Mouse (Mus musculus): ENCODE measurements around the gene Rasa4.
A peak's percentile ranks its signal among the peaks of the same experiment; 100 is the strongest.
"Not testable (repeated sequence)": the region's sequence is repeated elsewhere in the genome, so short reads cannot be mapped to it uniquely, and the experiment has no call there.

Gene Rasa4

DNA sequence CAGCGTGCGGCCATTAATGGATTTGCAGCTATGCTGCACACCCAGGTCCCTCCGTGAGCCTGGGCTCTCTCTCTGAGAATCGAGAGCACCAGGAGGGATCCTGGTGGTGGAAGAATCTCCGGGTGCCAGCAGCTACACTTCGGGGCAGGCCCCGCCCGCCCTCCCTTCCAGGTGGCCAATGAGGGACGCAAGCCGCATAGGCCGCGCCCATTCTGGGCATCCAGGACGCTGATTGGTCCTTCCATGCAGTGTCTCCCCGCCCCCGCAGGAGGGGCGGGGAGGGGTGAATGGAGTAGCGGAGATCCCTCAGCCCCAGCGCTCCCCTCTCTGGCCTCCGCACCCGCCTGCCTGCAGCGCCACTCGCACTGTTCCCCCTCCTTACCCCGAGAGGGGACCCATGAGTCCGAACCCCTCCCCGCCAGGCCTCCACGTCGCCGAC is at the start of gene Rasa4:
Gene Rasa4, plus strand, starts transcription at position 248 of the 439 bp plus-strand sequence.
- peak; percentile 96 for DNase-seq (ENCODE audit: low read depth, low spot score)

DNA sequence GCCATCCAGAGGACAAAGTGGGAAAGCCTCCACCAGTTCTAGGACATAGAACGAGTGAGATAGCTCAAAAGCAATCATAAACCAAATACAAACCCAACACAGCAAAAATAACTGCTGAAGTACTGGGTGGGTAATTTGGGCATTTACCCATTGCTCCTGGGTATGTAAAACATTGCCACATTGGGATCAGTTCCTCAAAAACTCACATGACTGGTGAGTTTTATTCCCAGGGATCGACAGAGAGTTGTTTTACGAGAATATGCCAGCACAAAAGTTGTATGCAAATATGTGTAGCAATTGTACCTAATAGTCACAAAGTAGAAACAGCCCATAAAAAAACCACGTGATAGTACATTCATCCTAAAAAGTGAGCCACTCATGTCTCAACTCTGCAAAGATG is 48.8 kb upstream of the Rasa4 start:
- no peak for DNase-seq (ENCODE audit: low read depth, low spot score)

DNA sequence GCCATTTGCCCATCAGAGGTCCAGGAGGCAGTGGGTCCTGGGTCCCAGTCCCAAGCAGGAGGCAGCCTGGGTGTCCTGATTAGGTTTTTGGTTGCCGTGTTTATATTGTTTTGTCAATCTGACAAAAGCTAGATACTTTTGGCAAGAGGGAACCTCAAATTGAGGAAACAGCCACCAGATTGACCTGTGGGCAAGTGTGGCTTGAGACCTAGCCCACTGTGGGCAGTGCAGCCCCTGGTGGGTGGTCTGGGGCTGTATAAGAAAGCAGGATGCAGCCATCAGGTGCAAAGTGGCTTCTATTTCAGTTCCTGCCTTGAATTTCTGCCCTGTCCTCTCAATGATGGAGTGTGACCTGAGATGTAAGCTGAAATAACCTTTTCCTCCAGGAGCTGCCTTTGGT is 48.4 kb upstream of the Rasa4 start:
- DNase-seq (ENCODE audit: low read depth, low spot score) = no peak

DNA sequence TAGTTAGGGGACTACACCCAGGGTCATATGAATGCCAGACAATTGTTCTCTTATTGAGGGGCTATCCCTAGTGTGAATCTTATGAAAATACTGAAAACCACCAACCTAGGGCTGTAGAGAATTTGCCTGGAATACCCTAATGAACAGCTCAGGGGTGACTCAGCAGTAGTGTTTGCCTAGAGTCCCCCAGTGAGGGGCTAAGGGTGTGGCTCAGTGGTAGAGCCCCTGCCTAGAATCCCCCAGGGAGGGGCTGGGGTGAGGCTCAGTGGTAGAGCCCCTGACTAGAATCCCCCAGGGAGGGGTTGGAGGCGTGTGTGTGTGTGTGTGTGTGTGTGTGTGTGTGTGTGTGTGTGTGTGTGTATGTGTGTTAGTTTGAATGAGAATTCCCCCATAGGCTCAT is 47.0 kb upstream of the Rasa4 start:
- no peak for DNase-seq (ENCODE audit: low read depth, low spot score)

DNA sequence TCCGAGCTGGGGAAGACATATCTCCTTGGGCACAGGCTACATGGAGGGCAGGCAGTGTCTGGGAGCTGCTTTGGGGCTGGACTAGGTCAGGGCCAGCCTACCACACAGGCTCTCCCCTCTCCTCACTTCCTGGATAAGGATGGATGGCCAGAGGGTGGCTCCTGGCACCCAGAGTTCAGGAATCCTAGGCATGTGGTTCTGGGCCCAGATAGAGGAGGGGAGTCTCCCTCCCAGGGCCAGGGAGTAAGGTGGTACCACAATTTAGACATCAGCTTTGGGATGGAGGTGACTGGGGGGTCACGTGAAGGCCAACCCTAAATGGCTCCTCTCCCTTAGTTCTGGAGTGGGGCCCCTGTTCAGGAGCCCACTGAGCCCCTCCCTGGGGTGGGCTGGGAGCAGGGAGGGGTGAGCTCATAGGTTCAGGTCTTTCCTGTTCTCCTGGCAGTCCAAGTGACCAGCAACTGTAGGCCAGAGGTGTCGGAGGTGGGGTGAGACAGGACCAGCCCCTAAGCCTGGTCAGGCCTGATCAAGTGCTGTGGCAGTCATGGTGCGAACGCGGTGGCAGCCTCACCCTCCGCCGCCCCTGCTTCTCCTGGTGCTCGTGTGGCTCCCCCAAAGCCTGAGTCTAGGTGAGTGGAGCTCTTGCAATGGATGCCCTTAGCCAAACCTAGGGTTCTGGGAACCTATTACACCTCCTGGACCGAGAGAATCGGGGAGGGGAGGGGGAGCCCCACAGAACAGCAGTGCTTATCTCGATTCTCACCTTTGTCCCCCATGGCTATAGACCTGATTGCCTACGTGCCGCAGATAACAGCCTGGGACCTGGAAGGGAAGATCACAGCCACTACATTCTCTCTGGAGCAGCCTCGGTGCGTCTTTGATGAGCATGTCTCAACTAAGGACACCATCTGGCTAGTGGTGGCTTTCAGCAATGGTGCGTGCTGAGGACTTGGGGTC is 45.2 kb upstream of the Rasa4 start, which contains the start of gene Upk3b:
Gene Upk3b, plus strand, starts transcription at position 239 of the 957 bp plus-strand sequence.
- no peak for DNase-seq (ENCODE audit: low read depth, low spot score)

DNA sequence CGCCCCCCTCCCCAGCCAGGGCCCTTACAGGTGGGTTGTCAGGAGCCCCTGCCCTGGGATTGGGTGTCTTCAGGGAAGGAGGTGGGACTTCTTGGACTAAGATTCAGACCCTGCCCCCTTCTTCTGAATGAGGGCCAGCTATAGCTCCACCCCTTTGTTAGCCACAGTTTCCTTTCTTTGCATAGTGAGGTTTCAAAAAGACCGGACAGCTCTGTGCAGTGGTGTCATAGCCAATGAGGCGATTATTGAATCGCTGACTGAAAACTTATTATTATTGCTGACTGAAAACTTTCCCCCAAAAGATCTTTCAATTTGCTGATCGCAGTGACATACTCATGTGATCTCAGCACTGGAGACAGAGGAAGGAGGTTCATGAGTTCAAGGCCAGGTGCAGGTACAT is 43.5 kb upstream of the Rasa4 start:
- DNase-seq (ENCODE audit: low read depth, low spot score) = no peak

DNA sequence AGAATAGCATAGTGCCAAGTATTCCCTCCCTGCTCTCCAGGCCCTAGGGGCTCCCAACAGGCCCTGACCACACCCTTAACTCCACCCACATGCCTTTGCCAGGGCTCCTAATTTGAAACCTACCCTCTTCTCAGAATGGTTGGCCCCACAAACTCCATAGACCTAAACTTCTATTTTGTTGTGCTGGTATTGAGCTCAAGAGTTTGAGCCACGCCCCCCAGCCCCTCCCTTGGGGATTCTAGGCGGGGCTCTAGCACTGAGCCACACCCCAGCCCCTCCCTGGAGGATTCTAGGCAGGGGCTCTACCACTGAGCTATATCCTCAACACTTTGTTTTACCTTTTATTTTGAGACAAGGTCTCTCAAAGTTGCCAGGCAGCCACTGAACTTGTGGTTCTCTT is 42.5 kb upstream of the Rasa4 start:
- no peak for DNase-seq (ENCODE audit: low read depth, low spot score)

DNA sequence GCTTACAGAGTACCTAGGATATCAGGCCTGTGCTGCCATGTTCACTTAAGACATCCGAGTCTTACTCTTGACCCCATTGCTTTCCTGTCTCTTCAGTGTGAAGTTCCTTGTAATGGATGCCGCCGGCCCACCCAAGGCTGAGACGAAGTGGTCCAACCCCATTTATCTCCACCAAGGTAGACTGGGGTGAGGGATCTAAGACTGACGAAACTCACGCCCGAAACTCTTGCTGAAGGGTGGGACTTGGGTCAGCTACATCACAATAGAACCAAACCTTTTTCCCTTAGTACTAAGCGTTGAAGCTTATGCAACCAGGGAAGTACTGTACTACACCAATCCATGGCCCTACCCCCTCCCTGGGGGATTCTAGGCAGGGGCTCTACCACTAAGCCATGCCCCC is 42.0 kb upstream of the Rasa4 start:
- no peak for DNase-seq (ENCODE audit: low read depth, low spot score)

DNA sequence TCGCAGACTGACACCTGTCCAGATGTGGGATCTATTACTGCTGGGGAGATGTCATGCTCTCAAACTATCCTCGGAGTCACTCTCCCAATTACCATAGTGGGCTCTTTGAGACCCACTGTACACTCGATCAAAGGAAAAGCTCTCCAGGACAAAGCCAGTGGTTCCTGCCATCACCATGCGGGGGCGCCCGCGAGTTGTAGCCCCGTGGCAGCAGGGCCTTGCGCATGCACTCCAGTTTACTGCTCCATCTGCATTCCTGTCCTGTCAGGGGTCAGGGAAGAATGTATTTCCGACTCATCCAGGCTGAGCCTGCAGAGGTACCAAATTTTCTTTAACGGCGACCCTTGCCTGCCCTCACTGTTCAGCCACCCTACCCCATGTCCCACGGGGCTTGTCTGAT is 38.9 kb upstream of the Rasa4 start:
- no peak for DNase-seq (ENCODE audit: low read depth, low spot score)

DNA sequence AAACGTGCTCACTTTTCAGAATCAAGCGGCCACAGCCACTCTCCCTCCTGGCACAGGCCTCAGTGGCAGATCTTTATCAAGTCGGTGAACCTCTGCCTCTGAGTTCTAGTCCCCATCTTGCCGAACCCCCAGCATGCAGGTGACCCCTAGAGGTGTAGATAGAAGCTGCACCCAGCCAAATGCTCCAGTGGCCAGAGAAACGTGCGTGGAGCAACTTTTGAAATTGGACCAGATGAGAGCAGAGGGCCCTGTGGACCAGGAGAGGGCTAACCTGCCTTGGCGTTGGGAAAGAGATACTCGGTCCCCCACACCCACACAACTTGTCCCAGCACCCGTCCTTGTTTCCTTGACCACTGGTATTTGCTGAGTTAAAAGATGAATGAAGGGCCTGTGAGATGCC is 38.3 kb upstream of the Rasa4 start:
- peak; percentile 20 for DNase-seq (ENCODE audit: low read depth, low spot score)

DNA sequence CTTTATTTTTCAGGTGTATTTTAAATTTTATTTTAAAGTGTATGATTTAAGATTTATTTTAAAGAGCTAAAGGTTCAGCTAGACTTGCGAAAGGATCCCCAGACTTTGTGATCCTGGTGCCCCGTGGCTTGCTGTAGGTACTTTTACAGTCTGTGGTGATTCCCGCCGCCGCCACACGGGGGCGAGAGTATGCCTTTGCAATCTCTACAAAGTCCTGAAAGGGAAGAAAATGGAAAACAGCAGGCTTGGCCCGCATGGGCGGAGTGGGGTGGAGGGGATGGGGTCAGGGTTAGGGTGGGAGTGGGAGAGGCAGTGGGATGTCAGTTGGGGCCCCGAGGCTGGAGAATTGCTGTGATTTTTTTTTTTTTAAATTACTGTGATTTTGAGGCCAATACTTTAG is 37.7 kb upstream of the Rasa4 start:
- peak; percentile 78 for DNase-seq (ENCODE audit: low read depth, low spot score)

DNA sequence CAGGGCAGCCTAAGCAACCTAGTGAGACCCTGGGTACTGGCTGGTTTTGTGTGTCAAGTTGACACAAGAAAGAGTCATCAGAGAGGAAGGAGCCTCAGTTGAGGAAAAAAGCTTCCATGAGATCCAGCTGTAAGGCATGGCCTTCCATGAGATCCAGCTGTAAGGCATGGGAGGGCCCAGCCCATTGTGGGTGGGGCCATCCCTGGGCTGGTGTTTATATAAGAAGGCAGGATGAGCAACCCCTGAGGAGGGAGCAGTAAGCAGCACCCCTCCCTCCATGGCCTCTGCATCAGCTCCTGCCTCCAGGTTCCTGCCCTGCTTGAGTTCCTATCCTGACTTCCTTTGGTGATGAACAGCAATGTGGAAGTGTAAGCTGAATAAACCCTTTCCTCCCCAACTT is 35.2 kb upstream of the Rasa4 start:
- not testable (repeated sequence) for DNase-seq (ENCODE audit: low read depth, low spot score)

DNA sequence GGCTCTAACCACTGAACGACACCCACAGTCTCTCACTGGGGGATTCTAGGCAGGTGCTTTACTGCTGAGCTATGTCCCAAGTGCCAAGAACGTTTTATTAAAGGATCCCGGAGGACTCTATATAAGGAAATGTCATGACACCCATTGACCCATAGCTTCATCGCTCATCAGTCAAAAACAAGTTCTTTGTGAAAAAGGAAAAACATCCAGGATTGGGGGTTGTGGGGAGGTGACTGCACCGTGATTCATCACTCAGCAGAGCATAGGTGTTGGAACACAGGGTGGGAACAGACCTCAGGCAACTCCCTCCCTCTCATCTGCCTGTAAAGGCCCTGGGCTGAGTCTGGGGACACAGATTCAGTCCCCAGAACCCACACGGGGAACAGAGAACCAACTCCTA is 33.8 kb upstream of the Rasa4 start:
- no peak for DNase-seq (ENCODE audit: low read depth, low spot score)

DNA sequence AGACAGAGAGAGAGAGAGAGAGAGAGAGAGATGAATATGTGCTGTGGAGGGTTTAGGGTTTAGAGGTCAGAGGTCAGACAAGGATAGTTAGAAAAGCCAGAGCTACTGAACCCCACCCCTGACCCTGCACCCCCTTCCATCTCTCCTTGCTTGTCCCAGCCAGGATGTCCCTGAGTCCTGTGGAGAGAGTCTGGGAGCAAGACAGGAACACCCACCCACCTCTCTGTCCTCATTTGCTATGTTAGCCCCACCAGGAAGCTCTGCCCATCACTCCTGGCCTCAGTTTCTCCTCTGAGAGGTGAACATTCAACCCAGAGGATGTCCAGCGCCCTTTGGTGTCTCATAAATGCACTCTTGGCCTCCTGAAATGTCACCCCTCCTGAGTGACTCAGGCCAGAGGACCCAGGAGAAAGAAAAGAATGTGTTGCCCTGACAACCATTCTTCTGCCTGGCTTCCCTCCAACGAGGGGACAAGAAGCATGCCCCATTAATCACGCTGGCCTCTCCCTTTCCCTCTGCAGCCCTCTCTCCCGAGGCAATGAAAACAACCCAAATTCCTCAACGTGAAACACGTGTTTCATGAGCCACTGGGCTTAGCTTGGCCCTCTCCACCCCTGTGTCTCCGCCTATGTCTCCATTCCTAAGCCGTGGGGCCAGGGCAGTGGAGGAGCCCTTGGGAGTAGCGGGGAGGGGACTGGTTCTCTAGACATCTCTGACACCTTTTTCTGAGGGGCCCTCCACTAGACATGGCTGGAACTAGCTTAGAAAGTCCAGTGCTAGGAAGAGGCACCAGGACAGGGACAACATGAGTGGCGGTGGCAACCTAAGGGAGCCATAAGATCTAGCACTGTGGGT is 32.3 kb upstream of the Rasa4 start:
- DNase-seq (ENCODE audit: low read depth, low spot score) = no peak

DNA sequence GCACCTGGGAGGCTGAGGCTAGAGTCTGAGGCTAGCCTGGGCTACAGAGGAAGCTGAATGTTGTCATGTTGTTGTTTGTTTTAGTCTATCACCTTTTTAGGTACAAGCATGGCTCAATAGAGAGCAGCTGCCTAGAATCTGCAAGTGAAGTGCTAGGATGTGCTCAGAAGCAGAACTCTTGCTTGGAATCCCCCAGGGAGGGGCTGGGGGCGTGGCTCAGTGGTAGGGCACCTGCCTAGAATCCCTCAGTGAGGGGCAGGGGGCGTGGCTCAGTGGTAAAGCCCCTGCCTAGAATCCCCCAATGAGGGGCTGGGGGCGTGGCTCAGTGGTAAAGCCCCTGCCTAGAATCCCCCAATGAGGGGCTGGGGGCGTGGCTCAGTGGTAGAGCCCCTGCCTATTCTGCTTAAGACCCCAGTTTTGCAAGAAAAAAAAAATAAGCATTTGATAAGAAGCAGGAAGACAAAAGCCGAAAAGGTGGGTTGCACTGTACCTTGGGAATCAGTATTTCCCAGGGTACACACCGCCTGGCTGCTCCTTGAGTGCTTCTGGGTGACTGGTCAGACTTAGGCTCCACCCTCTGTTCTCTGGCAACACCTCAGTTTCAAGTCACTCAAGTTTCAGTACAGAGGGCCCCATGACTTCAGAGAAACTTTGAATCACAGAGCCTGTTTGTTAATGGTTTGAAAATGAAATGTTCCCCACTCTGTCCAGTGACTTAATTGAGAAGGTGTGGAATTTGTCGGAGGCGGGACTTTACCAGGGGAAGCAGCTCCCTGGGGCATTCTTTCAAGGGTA is 30.7 kb upstream of the Rasa4 start:
- DNase-seq (ENCODE audit: low read depth, low spot score) = no peak

DNA sequence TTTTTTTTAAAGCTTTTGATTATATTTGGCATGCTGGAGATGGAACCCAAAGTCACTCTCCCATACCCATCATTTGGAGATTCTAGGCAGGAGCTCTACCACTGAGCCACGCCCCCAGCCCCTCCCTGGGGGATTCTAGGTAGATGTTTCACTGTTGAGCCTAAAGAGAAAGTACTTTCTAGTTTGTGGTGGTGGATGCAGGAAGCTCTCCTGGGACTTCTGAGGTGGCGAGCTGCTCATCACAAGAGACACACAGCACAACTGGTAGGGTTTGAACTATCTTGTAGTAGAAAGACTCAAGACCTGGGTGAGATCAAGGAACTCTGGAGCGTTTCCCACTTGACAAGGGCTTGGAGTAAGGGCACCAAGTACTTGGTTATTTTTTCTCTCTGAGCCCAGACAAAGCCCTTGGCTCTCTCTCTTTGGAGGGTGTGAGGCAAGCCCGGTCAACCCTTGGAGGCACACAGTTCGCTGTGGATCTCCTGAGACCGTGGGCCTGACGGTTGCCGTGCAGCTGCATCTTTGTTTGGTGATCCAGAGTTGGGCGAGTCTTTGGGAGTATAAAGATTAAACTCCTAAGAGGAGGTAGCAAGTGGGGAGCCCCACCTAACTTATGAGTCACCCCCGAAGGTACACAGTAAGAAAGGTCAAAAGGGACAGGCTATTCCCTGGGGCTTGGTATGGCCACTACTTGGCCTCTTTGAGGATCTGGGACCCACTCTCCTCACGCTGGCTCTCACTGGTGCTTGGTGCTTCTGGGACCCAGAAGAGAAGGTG is 29.2 kb upstream of the Rasa4 start, which contains the start of gene Upk3bl:
Gene Upk3bl, plus strand, starts transcription at position 192 of the 777 bp plus-strand sequence.
- DNase-seq (ENCODE audit: low read depth, low spot score) = no peak

DNA sequence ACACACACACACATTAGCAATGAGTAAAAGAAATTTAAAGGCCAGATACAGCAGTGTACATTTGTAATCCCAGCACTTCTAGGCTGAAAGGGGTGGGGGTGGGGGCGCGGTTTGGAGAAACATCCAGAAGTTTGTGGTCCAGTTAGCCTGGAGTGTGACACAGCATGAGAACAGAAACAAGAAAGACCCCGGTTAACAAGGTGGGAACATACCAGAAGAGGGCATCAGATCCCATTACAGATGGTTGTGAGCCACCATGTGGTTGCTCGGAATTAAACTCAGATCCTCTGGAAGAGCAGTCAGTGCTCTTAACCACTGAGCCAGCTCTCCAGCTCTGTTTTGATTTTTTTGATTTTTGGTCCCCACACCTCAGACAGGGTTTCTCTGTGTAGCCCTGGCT is 27.7 kb upstream of the Rasa4 start:
- DNase-seq (ENCODE audit: low read depth, low spot score) = no peak

DNA sequence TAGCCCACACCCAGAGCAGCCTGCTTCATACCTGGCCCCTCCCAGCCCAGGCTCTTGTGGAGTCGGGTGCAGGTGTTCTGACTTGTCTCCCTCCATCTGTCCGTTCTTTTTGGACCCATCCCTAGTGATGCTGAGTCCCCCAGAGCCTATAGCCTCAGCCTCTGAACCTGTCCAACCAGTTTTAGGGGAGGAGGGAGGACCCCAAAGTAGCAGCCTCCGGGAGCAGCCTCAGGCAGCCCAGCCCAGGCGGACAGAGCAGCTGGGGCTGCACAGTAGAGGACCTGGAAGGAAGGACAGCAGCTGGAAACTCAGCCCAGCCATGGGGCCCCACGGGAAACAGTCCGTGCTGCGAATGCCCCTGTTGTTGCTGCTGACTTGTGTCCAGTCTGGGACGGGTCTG is 26.6 kb upstream of the Rasa4 start:
- DNase-seq (ENCODE audit: low read depth, low spot score) = no peak

DNA sequence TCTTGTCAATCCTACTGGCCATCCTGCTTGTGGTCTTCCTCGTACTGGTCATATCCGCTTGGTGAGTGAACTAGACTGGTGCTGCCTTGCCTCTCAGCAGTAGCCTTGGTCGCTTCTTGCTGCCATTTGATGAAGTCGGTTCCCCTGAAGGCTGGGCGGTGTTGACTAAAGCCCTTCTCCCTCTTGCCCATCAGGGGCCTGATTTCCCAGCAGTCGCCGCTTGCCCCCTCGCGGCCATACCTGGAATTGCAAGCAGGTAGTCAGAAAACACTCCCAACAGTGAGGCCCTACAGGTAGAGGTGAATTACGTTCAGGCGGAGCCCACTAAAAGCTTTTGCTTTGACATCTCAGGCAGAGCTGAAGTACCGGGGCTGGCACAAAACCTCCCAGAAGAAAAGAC is 22.1 kb upstream of the Rasa4 start:
- peak; percentile 59 for DNase-seq (ENCODE audit: low read depth, low spot score)

DNA sequence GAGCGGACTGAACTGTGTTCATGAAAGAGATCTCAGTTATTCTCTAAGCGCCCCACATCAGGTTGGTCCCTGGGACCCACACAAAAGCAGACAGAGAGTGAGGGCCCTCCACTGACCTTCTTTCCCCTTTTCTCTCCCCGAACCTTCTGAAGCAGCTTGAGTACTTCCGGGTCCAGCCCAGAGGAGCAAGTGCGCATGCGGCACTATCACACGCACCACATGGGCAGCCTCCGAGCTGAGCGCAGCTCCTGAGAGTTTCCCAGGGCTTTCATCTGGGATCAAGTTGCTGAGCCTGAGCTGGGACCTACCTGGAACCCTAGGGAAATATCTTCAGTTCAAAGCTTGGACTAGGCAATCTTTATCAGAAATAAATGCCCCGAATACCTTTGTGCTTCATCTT is 19.8 kb upstream of the Rasa4 start:
- DNase-seq (ENCODE audit: low read depth, low spot score) = no peak

All from CD4-positive helper T cell, adult 2 months (primary cell).